Comparison of ENCODE assay signal across 13 mouse cellular contexts in genomic region chr2:170871469-170871868, GRCm38 (mm10).
"Had no signal": no experiment of that assay in that cellular context is flagged by ENCODE, and none has a peak within 500 bp of the region (broad histone marks: within the 10 kb centered on the region; RNA-seq: fewer than 3 reads in every experiment).

No protein-coding gene starts in this region.

- ATAC-seq: midbrain, embryonic 16.5 days had no signal

- H3K4me2 ChIP-seq: liver, embryonic 13.5 days; midbrain, embryonic 12.5 days had no signal

- H3K9me3 ChIP-seq: liver, embryonic 13.5 days; midbrain, embryonic 12.5 days had no signal

- H3K4me3 ChIP-seq: liver, embryonic 13.5 days; midbrain, embryonic 12.5 days had no signal

- H3K27me3 ChIP-seq: liver, embryonic 13.5 days; midbrain, embryonic 12.5 days had no signal

- DNase-seq: kidney, adult 18-20 months; kidney, adult 9 months; kidney, postnatal 14 days; kidney, postnatal 4 days; liver, embryonic 13.5 days; lung, adult 2 months; lung, postnatal 14 days; lung, postnatal 4 days; retina, postnatal 1 day; thymus, adult 18-20 months; thymus, postnatal 36 days had no signal

- H3K4me1 ChIP-seq: liver, embryonic 13.5 days; midbrain, embryonic 12.5 days had no signal

- H3K27ac ChIP-seq: liver, embryonic 13.5 days; midbrain, embryonic 12.5 days had no signal

- H3K9ac ChIP-seq: liver, embryonic 13.5 days; midbrain, embryonic 12.5 days had no signal

- H3K36me3 ChIP-seq: liver, embryonic 13.5 days; midbrain, embryonic 12.5 days had no signal
